Mouse (Mus musculus) retina, postnatal 7 days (tissue): Measurements from ENCODE around the gene Lap3.
A peak's percentile ranks its signal among the peaks of the same experiment; 100 is the strongest.

Experiments
- DNase-seq: peaks from one replicate; pipeline ENCODE4 v3.0.0-alpha.2; 2012; ENCODE audit warnings: low read depth, low spot score

The Lap3 gene

GRCm38 (mm10) chr5:45493191-45494092 is at the start of gene Lap3:
Gene Lap3 (plus strand): TSS chr5:45493374.
- DNase-seq: peak; percentile 94

GRCm38 (mm10) chr5:45444130-45444832 is 48.9 kb upstream of the Lap3 start:
- DNase-seq: no peak

GRCm38 (mm10) chr5:45448676-45449075 is 44.5 kb upstream of the Lap3 start:
- DNase-seq: no peak

GRCm38 (mm10) chr5:45449206-45449605 is 44.0 kb upstream of the Lap3 start:
- no peak for DNase-seq

GRCm38 (mm10) chr5:45449831-45450716 is 43.1 kb upstream of the Lap3 start, which contains the start of gene Qdpr:
Gene Qdpr (minus strand): TSS chr5:45450236.
- DNase-seq: peak; percentile 97

- no peak for DNase-seq
These were observed 39.7 kb upstream of the Lap3 start, which contains the start of gene Clrn2 for GRCm38 (mm10) chr5:45453451-45453850. Gene Clrn2 (plus strand): TSS chr5:45453751.

GRCm38 (mm10) chr5:45454456-45454855 is 38.7 kb upstream of the Lap3 start:
- DNase-seq: no peak

- DNase-seq: no peak
These were observed 20.2 kb upstream of the Lap3 start for GRCm38 (mm10) chr5:45472880-45473450.

GRCm38 (mm10) chr5:45473521-45473920 is 19.7 kb upstream of the Lap3 start:
- no peak for DNase-seq

- DNase-seq: peak; percentile 58
These were observed 19.0 kb upstream of the Lap3 start for GRCm38 (mm10) chr5:45474215-45474614.

- DNase-seq: no peak
These were observed 18.4 kb upstream of the Lap3 start for GRCm38 (mm10) chr5:45474758-45475157.

GRCm38 (mm10) chr5:45475771-45476170 is 17.4 kb upstream of the Lap3 start:
- DNase-seq: no peak

- DNase-seq: no peak
These were observed 16.9 kb upstream of the Lap3 start for GRCm38 (mm10) chr5:45476288-45476687.

- no peak for DNase-seq
These were observed 15.6 kb upstream of the Lap3 start for GRCm38 (mm10) chr5:45477601-45478000.

- no peak for DNase-seq
These were observed 13.1 kb upstream of the Lap3 start for GRCm38 (mm10) chr5:45480066-45480465.

- DNase-seq: no peak
These were observed 12.0 kb upstream of the Lap3 start for GRCm38 (mm10) chr5:45481125-45481524.

GRCm38 (mm10) chr5:45482607-45483006 is 10.6 kb upstream of the Lap3 start:
- no peak for DNase-seq

GRCm38 (mm10) chr5:45483654-45484053 is 9.5 kb upstream of the Lap3 start:
- no peak for DNase-seq

- DNase-seq: no peak
These were observed 1.4 kb upstream of the Lap3 start for GRCm38 (mm10) chr5:45491776-45492175.

- DNase-seq: no peak
These were observed 1.1 kb downstream of the Lap3 start for GRCm38 (mm10) chr5:45494093-45494755.
